Mouse (Mus musculus) liver, embryonic 12.5 days (tissue): ENCODE measurements around the gene Actl10. TPM values are rescaled to one million over a fixed set of nuclear protein-coding genes. Genes with fewer than 3 reads are reported as not detected.

Experiments
- ATAC-seq: fragments of 200-750 bp; cut with Nextera tagmentation; 2 replicates; pipeline ENCODE4 v1.8.0; 2017; ENCODE audit warnings: moderate number of reproducible peaks, mild to moderate bottlenecking, moderate library complexity
- H3K27ac ChIP-seq: fragments of 300-500 bp; sonication (generic); 2 replicates; pipeline ENCODE4 v1.5.1; 2016; ENCODE audit warnings: mild to moderate bottlenecking
- H3K27me3 ChIP-seq: fragments of 300-500 bp; sonication (generic); replicated peaks from 2 replicates; pipeline ENCODE4 v1.6.1; 2016; ENCODE audit warnings: mild to moderate bottlenecking, moderate library complexity
- H3K36me3 ChIP-seq: fragments of 300-500 bp; sonication (generic); 2 replicates; pipeline ENCODE4 v1.6.1; 2016; ENCODE audit warnings: mild to moderate bottlenecking, moderate library complexity
- H3K4me1 ChIP-seq: fragments of 300-500 bp; sonication (generic); 2 replicates; pipeline ENCODE4 v1.6.1; 2016
- H3K4me2 ChIP-seq: fragments of 300-500 bp; sonication (generic); 2 replicates; pipeline ENCODE4 v1.6.1; 2016; ENCODE audit warnings: mild to moderate bottlenecking, moderate library complexity
- H3K4me3 ChIP-seq: fragments of 300-500 bp; sonication (generic); 2 replicates; pipeline ENCODE4 v1.5.1; 2016; ENCODE audit warnings: mild to moderate bottlenecking, moderate library complexity
- H3K9ac ChIP-seq: fragments of 300-500 bp; sonication (generic); 2 replicates; pipeline ENCODE4 v1.6.1; 2016; ENCODE audit warnings: mild to moderate bottlenecking, moderate library complexity
- H3K9me3 ChIP-seq: fragments of 300-500 bp; sonication (generic); replicated peaks from 2 replicates; pipeline ENCODE4 v1.6.1; 2016; ENCODE audit warnings: mild to moderate bottlenecking, moderate library complexity
- WGBS: fragments of 180-500 bp; shearing (Covaris S2); methylation state at CpG from one replicate; pipeline ENCODE4 v1.1.7; 2016; ENCODE audit not compliant: insufficient replicate concordance; 5-methylcytosine and 5-hydroxymethylcytosine counted together
- polyA plus RNA-seq: library from polyadenylated mRNA; unstranded; fragments of >200 nt; fragmentation: Nextera tagmentation; extraction: Ambion mirVana; gene quantifications from 2 replicates; pipeline ENCODE4 v1.2.1, GENCODE M21; 2016

The Actl10 gene
- polyA plus RNA-seq, 1 experiment from 2014 or later, result 0.29 TPM

- H3K9me3 ChIP-seq, result no peaks in the 10 kb centered on the region
- 0 out of 2 replicates have a peak, but pooled peaks have one; percentile 15 for ATAC-seq
- peaks cover 25% of the 10 kb centered on the region for H3K4me1 ChIP-seq
- WGBS, result 84% methylated on average over 12 of the region's 12 CpGs
- no peak overlapping the region for H3K9ac ChIP-seq
- no peaks in the 10 kb centered on the region for H3K27me3 ChIP-seq
- H3K4me3 ChIP-seq, result no peak overlapping the region
- H3K36me3 ChIP-seq, result peaks cover 58% of the 10 kb centered on the region
- H3K27ac ChIP-seq, result no peak overlapping the region
- H3K4me2 ChIP-seq, result no peak overlapping the region
Measured at GRCm38 (mm10) chr2:154534704-154535270, 16.8 kb upstream of the Actl10 start.

- H3K27ac ChIP-seq, result no peak overlapping the region
- 72% methylated on average over 2 of the region's 2 CpGs for WGBS
Measured at GRCm38 (mm10) chr2:154538310-154538709, 13.3 kb upstream of the Actl10 start.

GRCm38 (mm10) chr2:154538710-154539109 lies 12.9 kb upstream of the Actl10 start:
- no peak for ATAC-seq
- H3K27ac ChIP-seq, result no peak overlapping the region
- H3K4me1 ChIP-seq, result peaks cover 13% of the 10 kb centered on the region
- H3K36me3 ChIP-seq, result peaks cover 27% of the 10 kb centered on the region
- 20% methylated on average over 3 of the region's 3 CpGs for WGBS
- no peaks in the 10 kb centered on the region for H3K27me3 ChIP-seq
- H3K4me2 ChIP-seq, result no peak overlapping the region
- H3K9me3 ChIP-seq, result no peaks in the 10 kb centered on the region
- no peak overlapping the region for H3K4me3 ChIP-seq
- no peak overlapping the region for H3K9ac ChIP-seq

More at GRCm38 (mm10) chr2:154538310-154538709, 13.3 kb upstream of the Actl10 start:
- Histone ChIP-seq H3K36me3 (peaks cover 31% of the 10 kb centered on the region), H3K27me3 (no peaks in the 10 kb centered on the region), H3K4me2 (no peak overlapping the region), H3K4me3 (no peak overlapping the region), H3K4me1 (peaks cover 13% of the 10 kb centered on the region), H3K9me3 (no peaks in the 10 kb centered on the region), H3K9ac (no peak overlapping the region)
- ATAC-seq, result no peak

- Histone ChIP-seq H3K9me3 (no peaks in the 10 kb centered on the region), H3K4me2 (no peak overlapping the region), H3K27me3 (no peaks in the 10 kb centered on the region), H3K4me1 (peaks cover 13% of the 10 kb centered on the region), H3K36me3 (peaks cover 20% of the 10 kb centered on the region), H3K4me3 (no peak overlapping the region), H3K9ac (no peak overlapping the region), H3K27ac (no peak overlapping the region)
- WGBS, result 70% methylated on average over 3 of the region's 3 CpGs
- no peak for ATAC-seq
Measured at GRCm38 (mm10) chr2:154539720-154540119, 11.9 kb upstream of the Actl10 start.

- no peak overlapping the region for H3K4me2 ChIP-seq
- no peaks in the 10 kb centered on the region for H3K9me3 ChIP-seq
- H3K9ac ChIP-seq, result no peak overlapping the region
- H3K27ac ChIP-seq, result no peak overlapping the region
- no peak overlapping the region for H3K4me3 ChIP-seq
- no peaks in the 10 kb centered on the region for H3K27me3 ChIP-seq
- peaks cover 13% of the 10 kb centered on the region for H3K4me1 ChIP-seq
- H3K36me3 ChIP-seq, result peaks cover 3% of the 10 kb centered on the region; the same call in 1 of the 2 replicates
- ATAC-seq, result no peak
- WGBS, result 58% methylated on average over 2 of the region's 2 CpGs
Measured at GRCm38 (mm10) chr2:154541630-154542029, 9.9 kb upstream of the Actl10 start.

GRCm38 (mm10) chr2:154543567-154544347 lies 7.8 kb upstream of the Actl10 start:
- Histone ChIP-seq H3K9ac (no peak overlapping the region), H3K4me1 (peaks cover 5% of the 10 kb centered on the region), H3K4me2 (no peak overlapping the region), H3K27ac (no peak overlapping the region), H3K27me3 (peaks cover 5% of the 10 kb centered on the region), H3K9me3 (no peaks in the 10 kb centered on the region), H3K4me3 (no peak overlapping the region), H3K36me3 (no peaks in the 10 kb centered on the region)
- ATAC-seq, result no peak
- 79% methylated on average over 9 of the region's 9 CpGs for WGBS

- no peaks in the 10 kb centered on the region for H3K9me3 ChIP-seq
- no peak for ATAC-seq
- peaks cover 15% of the 10 kb centered on the region for H3K4me1 ChIP-seq
- WGBS, result 77% methylated on average over 10 of the region's 10 CpGs
- peaks cover 34% of the 10 kb centered on the region for H3K27me3 ChIP-seq
- no peaks in the 10 kb centered on the region for H3K36me3 ChIP-seq
- H3K27ac ChIP-seq, result no peak within 1 kb of the TSS
- H3K4me3 ChIP-seq, result no peak within 1 kb of the TSS
- no peak within 1 kb of the TSS for H3K4me2 ChIP-seq
- H3K9ac ChIP-seq, result no peak within 1 kb of the TSS
Measured at GRCm38 (mm10) chr2:154546711-154547110, 4.9 kb upstream of the Actl10 start, which contains the start of gene 1700003F12Rik. 1700003F12Rik (plus strand) TSS chr2:154547085.

GRCm38 (mm10) chr2:154548688-154549087 lies 2.9 kb upstream of the Actl10 start:
- H3K9me3 ChIP-seq, result no peaks in the 10 kb centered on the region
- ATAC-seq, result peak; percentile 40; the same call in 1 of the 2 replicates
- peaks cover 28% of the 10 kb centered on the region for H3K4me1 ChIP-seq
- no peak overlapping the region for H3K4me3 ChIP-seq
- peak overlapping the region; percentile 74 for H3K4me2 ChIP-seq
- H3K27ac ChIP-seq, result no peak overlapping the region
- peaks cover 48% of the 10 kb centered on the region for H3K27me3 ChIP-seq
- H3K36me3 ChIP-seq, result no peaks in the 10 kb centered on the region
- no peak overlapping the region for H3K9ac ChIP-seq
- WGBS, result 40% methylated on average over 3 of the region's 3 CpGs

GRCm38 (mm10) chr2:154549127-154549885 lies 2.3 kb upstream of the Actl10 start:
- peaks cover 28% of the 10 kb centered on the region for H3K4me1 ChIP-seq
- 5% methylated on average over 48 of the region's 48 CpGs for WGBS
- H3K9me3 ChIP-seq, result no peaks in the 10 kb centered on the region
- peak overlapping the region; percentile 74 for H3K4me2 ChIP-seq
- H3K27ac ChIP-seq, result no peak overlapping the region
- H3K36me3 ChIP-seq, result no peaks in the 10 kb centered on the region
- peak overlapping the region; percentile 44 for H3K4me3 ChIP-seq
- H3K27me3 ChIP-seq, result peaks cover 48% of the 10 kb centered on the region
- peak overlapping the region; percentile 23; the same call in 1 of the 2 replicates for H3K9ac ChIP-seq
- peak; percentile 43 for ATAC-seq

GRCm38 (mm10) chr2:154549886-154550189 lies 1.7 kb upstream of the Actl10 start:
- Histone ChIP-seq H3K4me3 (peak overlapping the region; percentile 44), H3K9ac (peak overlapping the region; percentile 23; the same call in 1 of the 2 replicates), H3K27ac (no peak overlapping the region), H3K4me1 (peaks cover 28% of the 10 kb centered on the region), H3K4me2 (peak overlapping the region; percentile 74), H3K36me3 (no peaks in the 10 kb centered on the region), H3K27me3 (peaks cover 48% of the 10 kb centered on the region), H3K9me3 (no peaks in the 10 kb centered on the region)
- ATAC-seq, result no peak
- 12% methylated on average over 20 of the region's 20 CpGs for WGBS

GRCm38 (mm10) chr2:154550937-154551336 lies 639 bp upstream of the Actl10 start:
- ATAC-seq, result no peak
- H3K9ac ChIP-seq, result no peak overlapping the region
- H3K27me3 ChIP-seq, result peaks cover 48% of the 10 kb centered on the region
- H3K36me3 ChIP-seq, result no peaks in the 10 kb centered on the region
- peaks cover 28% of the 10 kb centered on the region for H3K4me1 ChIP-seq
- no peaks in the 10 kb centered on the region for H3K9me3 ChIP-seq
- no peak overlapping the region for H3K4me3 ChIP-seq
- no peak overlapping the region for H3K27ac ChIP-seq
- 44% methylated on average over 2 of the region's 2 CpGs for WGBS
- H3K4me2 ChIP-seq, result no peak overlapping the region

GRCm38 (mm10) chr2:154551927-154552326 lies 351 bp downstream of the Actl10 start:
- H3K4me3 ChIP-seq, result peak overlapping the region; percentile 25
- H3K4me2 ChIP-seq, result peak overlapping the region; percentile 62
- peaks cover 30% of the 10 kb centered on the region for H3K4me1 ChIP-seq
- H3K9ac ChIP-seq, result 0 out of 2 replicates have a peak overlapping the region, but pooled peaks have one; percentile 13
- peaks cover 48% of the 10 kb centered on the region for H3K27me3 ChIP-seq
- whole genome bisulfite sequencing, result 21% methylated on average over 21 of the region's 21 CpGs
- H3K9me3 ChIP-seq, result no peaks in the 10 kb centered on the region
- ATAC-seq, result no peak
- no peak overlapping the region for H3K27ac ChIP-seq
- no peaks in the 10 kb centered on the region for H3K36me3 ChIP-seq
